Mouse (Mus musculus): ENCODE measurements at regions not wholly inside any gene's neighbourhood (a gene's known extent, or its start where the extent isn't known, plus 50 kb on each side); places are given as distances from the start of the nearest gene placed in this dataset.
"Not testable (repeated sequence)": the region's sequence is repeated elsewhere in the genome, so short reads cannot be mapped to it uniquely, and the experiment has no call there.

DNA sequence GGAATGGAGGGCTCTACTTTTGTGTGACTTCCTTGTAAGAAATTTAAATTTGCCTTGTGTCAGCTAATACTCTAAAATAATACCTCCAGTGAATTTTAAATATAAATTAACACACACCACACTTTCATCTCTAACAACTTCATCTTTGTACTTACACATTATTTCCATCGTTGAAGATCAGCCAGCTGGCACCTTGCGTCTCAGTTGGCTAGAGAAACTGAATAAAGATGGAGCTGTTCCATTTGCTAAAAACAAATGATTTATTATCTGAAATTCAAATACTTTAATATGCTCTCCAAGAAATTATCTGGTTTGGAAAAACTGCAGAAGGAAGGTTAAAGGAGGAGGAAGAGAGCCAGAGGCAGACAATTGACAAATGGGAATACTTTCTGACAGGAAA is 122.0 kb upstream of the Gm11096 start:
- DNase-seq (ENCODE audit: low spot score): no peak

DNA sequence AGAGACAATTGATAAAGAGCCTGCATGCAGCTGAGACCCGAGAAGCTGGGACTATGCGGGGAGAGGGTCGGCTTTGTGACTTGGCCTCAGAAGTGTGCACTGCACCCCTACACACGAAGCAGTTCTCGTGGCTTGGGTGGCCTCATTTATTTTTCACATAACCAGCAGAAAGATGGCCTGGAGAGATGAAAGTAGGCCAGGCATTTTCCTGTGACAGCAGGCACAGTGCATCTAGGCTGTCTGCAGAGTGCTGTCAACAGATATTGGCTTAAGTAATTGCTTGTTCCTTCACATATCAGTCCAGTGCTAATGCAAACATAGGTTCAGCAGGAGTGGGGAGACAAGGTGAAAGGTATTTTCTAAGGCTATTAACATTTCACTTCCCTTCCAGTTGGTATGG is 124.9 kb upstream of the Gm11096 start:
- no peak for DNase-seq (ENCODE audit: low spot score)

DNA sequence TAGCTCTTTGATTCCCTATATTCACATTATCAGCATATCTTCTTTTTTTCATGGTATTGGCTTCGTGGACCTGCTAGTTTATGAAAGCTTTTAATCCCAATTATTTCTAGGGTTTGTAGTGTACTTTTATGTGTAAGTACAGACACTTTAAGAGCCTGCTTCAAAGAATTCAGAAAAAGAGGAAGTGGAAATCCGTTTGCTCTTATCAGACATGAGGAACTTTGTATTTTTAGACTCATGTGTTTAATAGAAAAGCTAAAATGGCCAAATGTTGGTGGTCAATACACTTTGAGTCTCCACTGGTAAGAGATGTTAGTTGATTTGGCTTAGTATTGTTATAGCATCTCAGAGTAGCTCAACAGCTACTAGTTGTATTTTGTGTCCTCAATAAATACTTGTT is 135.7 kb upstream of the Gm11096 start:
- no peak for DNase-seq (ENCODE audit: low spot score)

DNA sequence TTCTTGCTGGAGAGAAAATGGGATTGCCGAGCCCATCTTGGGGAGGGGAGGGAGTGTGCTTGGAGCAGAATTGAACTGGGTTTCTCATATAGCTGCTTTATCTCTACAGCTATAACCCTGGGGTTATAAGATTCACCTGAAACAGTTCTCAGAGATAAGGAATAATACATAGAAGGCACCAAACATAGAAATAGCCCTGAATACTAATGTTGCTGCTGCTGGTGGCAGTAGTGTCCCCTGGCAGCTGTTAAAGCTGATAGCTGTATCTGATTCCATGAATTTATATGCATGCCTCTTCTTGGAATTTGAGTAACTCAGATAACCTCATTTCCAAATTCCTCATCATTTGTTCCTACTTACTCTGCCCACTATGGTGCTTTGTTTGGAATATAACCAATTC is 137.0 kb upstream of the Gm11096 start:
- no peak for DNase-seq (ENCODE audit: low spot score)

DNA sequence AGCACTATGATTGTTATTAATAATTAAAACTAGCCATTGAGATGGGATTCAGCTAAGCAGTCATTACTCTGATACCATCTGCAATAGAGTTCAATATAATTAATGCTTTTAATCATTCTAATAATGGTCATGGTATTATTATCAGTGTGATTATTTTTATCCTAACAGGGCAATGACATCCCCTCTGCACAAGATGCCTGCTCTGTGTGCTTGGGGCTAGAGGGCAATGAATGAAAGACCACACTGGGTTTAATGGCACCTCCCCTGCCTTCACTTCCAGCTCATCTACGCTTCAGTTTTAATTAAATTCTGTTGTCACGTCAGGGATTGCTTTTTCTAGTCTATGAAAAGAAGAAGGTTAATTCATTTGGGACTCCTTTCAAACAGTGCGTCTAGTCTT is 139.1 kb upstream of the Gm11096 start:
- no peak for DNase-seq (ENCODE audit: low spot score)

DNA sequence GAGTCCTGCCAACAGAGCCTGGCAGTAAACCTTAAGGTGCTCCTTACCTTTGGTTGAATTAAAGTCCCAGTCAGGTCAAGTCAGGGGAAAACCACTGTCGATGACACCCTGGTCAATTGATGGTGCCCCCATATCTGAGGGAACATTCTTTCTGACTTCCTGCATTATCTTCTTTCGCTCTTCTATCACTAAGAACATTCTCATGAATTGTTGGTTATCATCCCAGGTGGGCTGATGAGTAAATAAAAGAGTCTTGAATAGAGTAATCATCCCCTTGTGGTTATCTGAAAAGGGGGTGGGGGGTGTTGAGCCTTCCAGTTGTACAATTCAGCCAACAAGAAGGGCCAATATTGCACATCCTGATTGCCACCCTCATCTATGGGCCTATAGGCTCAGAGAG is 149.7 kb upstream of the Gm11096 start:
- no peak for DNase-seq (ENCODE audit: low spot score)

DNA sequence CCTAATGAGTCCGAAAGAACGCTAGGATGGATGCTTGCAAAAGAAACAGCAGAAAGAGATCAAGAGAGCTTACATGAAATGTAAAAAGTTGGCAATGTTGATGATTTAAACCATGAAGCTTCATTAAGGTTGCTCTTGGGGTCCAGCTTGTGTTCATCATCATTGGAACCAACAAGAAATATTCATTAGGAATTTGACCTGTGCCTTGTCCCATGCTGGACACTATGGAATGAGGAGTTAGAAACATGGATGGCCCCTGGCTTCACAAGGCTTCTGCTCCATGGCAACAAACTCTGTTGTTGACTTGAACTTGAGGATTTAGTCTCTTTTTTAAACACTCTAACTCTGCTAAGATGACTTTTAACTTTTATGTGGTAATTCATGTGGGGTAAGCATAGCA is 159.0 kb upstream of the Gm11096 start:
- no peak for DNase-seq (ENCODE audit: low spot score)

DNA sequence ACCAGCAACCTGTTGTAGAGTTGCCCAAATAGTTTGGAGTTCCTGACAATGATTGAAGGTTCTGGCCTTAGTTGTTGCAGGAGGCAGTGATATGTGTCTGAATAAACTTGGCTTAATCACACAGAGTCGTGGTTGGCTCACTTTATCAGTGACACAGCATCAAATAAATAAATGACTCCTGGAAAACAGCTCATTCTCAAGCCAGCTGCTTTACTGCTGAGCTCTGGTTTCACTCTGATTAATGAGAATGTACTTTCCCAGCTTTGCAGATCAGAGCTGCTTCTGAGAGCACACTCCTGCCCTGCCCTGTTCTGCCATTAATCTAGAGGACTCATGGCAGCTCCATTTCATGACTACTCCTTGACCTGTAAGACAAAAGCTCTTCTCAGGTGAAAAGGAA is 171.3 kb upstream of the Gm11096 start:
- DNase-seq (ENCODE audit: low spot score): no peak

DNA sequence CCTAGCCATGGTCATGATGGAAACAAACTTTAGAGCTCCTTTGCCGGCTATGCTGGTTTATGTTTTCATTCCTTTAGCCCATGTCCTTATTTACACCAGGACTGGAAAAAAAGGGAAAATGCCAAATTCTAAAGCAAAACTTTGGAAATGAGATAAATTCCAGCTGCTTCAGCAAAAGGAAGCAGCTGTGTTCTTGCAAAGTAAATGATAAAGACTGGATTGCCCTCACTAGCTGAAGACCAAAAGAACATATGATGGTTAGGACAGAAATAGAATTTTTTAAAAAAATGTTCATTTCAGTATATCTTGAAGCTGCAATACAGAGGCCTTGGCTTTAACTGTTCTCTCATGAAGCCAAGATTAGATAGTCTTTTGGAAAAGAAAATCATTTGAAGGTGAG is 179.6 kb upstream of the Gm11096 start:
- DNase-seq (ENCODE audit: low spot score): no peak

DNA sequence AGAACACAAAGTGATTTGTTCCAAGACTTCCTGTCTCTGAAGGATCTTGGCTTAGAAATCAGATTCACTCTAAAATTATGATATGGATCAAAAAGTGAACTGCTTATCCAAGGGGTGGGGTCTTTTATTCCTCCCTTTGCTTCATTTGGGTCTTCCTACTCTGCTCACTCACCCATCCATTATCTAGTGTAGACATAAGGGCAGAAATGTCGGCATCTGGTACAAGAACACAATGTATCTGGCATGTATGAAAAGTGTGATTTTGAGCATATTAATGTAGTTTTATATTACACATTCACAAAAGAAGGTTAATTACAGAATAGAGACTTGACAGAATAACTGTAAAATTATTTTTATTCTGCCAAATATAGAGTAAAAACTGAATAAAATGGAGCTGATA is 181.5 kb upstream of the Gm11096 start:
- no peak for DNase-seq (ENCODE audit: low spot score)

DNA sequence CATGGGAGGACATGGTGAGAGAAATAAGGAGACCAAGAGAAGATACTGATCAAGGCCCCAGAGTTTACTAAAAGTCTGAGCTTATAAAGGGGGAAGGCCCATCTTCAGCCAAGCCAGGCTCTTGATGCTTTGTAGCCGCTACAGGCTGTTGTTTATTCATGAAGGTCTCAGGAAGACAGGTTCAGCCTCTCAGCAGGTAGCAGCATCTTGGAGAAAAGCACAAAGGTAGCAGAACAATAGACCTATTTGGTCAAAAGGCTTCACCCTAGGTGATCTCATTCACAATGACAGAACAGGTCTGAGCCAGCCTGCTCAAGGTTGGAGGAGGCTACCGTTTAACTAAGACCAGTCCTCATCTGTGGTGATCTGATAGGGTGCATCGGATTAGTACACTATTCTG is 185.5 kb upstream of the Gm11096 start:
- DNase-seq (ENCODE audit: low spot score): no peak

DNA sequence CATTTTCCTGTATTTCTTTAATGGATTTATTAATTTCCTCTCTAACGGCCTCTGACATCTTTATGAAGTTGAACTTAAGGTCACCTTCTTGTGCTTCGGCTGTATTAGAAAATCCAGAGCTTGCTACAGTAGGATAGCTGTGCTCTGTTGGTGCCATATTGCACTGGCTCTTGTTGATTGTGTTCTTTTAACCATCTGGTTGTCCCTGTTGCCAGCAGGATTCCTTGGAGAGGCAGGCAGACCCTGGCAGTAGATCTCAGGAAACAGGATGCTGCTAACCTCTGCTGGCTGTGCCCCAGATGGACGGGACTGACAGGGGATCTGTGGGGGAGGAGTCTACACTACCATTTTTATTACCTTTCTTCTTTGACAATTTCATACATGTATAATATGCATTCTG is 185.9 kb upstream of the Thumpd2 start:
- DNase-seq (ENCODE audit: low spot score): no peak

DNA sequence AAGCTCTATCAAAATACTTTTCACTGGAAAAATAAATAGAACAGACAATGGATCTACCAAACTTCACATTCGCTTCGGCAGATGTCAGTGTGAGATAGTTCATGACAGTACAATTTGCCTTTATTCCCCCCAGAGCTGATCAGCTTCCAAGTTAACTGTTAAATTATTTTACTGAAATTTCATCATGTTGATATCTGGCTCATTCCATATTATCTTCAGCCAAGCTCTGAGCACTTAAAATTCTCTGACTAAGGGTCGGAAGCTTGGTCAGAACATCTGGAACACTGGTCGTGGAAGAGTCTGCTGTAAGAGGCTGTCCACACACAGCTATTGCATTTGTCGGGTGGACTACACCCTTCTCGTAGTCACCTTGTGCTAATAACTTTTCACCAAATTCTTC is 181.3 kb upstream of the Thumpd2 start:
- DNase-seq (ENCODE audit: low spot score): no peak

DNA sequence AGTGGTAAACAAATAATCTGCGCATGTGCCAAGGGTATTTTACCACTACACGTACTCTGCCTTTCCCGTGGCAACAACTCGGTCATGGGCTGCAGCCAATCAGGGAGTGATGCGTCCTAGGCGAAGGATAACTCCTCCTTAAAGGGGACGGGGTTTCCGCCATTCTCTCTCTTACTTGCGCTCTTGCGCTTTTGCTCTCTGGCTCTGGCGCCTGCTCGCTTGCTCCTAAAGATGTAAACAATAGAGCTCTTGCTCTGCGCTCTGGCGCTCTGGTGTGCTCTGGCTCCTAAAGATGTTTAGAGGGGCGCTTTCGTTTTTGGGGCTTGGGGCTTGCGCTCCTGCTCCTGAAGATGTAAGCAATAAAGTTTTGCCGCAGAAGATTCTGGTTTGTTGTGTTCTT is 166.9 kb upstream of the Thumpd2 start:
- DNase-seq (ENCODE audit: low spot score): not testable (repeated sequence)

DNA sequence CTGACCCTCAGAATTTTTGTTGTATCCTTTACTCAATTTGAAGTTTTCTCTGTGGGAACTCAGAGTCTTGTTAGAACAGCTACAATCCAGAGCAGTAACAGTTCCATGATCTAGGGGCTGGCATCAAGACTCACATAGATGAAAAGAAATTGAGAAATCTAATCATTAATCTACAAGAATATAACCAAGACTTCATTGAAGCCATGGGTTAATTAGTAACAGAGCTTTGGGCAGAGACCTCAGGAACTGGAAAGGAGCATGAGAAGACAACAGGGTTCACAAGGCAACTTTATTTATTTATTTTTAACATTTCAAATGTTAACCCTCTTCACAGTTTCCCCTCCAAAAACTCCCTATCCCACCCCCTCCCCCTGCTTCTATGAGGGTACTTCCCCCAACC is 160.4 kb upstream of the Thumpd2 start:
- no peak for DNase-seq (ENCODE audit: low spot score)

DNA sequence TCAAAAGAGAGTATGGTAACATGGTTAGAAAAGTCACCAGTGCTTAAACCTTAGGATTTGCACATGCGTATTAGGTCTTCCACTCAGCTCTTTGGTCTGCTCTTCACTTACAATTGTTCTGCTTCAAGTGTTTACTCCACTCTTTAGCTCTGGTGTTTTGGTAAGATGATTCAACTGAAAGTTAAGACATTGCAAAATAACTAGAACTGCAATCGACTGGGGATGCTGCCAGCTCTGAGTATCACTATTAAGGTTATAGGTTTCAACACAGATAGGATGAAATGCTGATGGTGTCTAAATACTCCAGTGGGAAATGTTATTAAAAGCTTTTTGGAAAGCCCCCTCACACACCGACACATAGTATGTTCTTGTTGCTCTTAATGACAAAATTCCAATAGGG is 156.6 kb upstream of the Thumpd2 start:
- DNase-seq (ENCODE audit: low spot score): no peak

DNA sequence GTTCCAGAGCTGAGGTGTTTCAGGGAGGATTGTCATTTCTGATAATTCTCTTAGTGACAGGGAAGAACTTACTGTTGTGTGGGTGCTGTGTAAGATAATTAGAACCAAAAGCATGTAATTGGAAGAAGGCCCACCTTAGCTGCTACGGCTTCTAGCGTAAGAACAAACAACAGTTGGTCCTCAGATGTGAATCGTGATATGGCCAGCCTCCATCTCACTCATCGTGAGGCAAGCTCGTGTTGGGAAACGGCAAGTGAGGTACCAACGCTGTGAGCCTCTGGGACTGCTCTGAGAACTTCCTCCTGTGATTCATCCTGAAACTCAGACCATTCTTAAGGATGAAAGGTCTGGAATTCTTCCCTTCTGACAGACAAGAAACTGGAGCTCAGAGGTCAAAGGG is 150.0 kb upstream of the Thumpd2 start:
- DNase-seq (ENCODE audit: low spot score): no peak

DNA sequence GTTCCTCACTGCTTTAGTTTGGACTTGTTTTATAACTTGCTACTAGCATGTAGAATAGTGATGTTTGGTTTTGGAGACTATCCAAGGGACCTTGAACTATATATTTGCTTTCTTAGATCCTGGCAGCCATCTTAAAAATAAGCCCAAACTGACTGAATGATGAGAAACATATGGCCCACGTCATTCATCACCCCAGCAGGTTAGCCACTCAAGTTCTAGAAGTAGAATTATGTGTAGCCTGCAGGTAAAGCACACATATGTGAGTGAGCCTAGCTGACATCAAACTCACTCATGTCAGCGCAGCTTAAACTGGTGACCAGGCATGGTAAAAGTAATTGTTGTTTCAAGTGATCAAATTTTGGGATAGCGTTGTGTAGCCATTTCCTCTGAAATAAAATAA is 147.2 kb upstream of the Thumpd2 start:
- no peak for DNase-seq (ENCODE audit: low spot score)

DNA sequence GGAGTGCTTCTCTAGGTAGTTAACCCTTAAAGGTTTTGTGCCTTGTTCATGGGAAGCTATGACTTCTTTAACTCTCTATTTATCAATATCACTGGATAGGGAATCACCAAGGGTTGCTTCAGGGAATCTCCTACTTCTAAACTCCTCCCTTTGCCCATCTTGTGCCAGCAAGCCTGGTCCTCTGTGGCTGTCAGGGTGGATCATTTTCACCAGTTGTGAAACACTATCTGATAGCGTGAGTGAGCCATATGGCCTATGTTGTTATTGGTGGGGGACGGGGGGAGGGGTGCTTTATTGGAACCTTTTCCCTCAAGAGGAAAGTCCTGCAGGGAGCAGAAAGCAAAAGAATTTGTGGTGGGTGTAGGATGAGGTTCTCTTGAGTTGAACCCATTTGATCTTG is 145.5 kb upstream of the Thumpd2 start:
- no peak for DNase-seq (ENCODE audit: low spot score)

DNA sequence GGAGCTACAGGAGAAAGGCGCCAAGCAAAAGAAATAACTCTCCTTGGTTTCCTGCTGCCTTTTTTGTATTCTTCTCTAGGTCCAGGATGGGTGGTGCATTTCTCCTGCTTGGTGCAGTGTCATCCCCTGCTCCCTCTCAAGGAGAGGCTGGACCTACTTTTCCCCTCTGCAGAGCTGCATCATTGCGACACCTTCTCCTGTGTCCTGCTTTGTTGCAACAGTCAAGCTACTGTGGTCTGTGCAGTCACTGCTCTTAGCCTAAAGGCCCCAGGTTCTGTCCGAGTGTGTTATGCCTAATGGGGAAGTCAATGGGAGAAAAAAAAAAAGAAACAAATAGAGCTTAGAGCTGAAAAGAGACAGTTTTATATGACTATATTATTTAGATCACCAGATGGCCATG is 144.4 kb upstream of the Thumpd2 start:
- no peak for DNase-seq (ENCODE audit: low spot score)

DNA sequence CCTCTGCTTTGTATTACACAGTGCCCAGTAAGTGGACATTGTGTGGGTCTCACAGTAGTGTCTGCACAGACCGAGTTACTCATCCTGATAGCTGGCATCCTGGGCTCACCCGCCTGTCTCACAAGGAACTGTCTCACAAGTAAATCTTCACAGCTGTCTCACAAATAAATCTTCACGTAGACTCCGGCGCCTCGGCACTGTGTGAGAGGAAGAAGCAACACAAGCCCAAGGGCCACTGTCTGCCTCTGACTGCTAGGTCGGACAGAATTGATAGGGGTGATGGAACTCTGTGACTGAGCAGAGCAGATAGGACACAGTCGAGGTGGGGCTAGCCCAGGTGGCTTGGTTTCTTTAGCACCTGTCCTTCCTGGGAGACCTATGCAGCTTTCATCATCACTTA is 136.2 kb upstream of the Thumpd2 start:
- DNase-seq (ENCODE audit: low spot score): no peak

DNA sequence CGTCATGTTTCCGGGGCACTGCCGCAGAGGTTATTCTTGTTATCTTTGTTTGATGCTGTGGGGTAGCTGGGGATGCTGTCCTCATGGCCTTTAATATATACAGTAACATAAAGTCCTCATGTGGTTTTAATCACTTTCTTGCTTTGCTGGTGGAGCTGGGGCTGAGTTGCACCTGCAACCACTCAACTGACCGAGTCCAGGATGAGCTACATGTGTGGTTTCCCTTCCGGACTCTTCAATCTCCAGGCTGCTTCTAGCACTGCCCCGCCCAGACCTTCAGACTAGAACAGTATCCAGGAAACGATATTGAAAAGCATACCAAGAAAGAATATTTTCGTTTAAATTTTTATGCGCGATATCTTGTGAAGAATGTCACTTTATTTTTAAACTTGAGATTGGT is 129.1 kb upstream of the Thumpd2 start:
- DNase-seq (ENCODE audit: low spot score): no peak

DNA sequence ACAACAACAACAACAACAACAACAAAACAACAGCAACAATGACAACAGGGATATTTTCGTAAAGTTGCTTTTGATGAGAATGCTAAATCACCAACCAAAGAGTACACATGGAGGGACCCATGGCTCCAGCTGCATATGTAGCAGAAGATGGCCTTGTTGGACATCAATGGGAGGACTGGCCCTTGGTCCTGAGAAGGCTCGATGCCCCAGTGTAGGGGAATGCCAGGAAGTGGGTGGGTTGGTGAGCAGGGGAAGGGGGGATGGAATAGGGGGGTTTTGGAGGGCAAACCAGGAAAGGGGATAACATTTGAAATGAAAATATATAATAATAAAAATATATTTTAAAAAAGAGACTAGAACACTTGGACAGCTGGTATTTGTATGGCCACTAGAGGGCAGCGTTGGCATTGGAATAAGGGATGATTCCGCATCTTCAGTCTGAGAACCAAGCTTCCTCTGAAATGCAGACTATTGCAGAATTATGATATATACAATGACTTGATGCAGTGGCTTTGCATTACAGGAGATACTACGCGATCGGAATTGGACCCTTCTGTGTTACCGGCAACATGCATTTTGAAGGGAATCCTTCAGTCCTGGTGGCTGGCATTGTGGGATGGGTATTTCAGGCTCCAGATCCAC is 128.5 kb upstream of the Thumpd2 start:
- DNase-seq (ENCODE audit: low spot score): peak; percentile 34

DNA sequence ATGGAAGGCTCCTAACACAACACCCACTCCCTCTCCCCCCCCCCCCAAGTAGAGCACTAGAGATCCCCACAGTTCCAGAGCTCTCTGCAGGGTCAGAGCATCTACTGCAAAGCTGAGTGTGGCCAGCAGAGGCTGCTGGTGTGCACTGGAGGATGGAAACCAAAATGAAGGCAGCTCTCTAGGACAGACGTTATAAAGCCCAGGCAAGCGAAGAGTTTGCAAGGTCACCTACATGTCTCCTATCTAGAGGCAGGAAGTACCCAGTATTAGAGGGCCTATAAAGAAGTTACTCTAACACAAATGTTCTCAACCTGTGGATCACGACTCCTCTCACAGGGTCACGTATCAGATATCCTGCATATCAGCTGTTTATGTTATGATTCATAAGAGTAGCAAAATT is 125.1 kb upstream of the Thumpd2 start:
- DNase-seq (ENCODE audit: low spot score): no peak

DNA sequence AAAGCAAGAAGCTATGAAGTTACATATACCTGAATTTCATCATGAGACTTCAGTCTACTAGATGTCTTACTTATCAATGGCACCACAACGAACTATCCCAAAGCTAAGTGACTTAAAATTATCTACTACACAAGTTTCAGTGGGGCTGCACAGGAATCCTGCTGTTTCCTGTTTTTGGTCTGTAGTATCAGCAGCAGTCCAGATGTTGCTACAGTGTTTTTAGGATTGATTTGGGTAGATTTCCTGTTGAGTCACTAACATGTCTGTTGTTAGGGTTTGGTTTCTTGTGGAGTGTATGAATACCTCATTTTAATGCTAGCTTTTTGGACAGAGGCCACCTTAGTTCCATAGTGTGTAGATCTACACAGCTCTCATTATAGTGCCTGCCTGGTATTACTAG is 120.8 kb upstream of the Thumpd2 start:
- DNase-seq (ENCODE audit: low spot score): no peak

Measured in ovary, postnatal 10 days (tissue).